Mouse (Mus musculus): ENCODE data around the gene Npr2.

Gene Npr2

GRCm38 (mm10) chr4:43672070-43672469 lies 40.3 kb downstream of the Npr2 start:
- peak; percentile 57 for DNase-seq (ENCODE audit: low read depth)

- DNase-seq (ENCODE audit: low read depth), result no peak
Measured at GRCm38 (mm10) chr4:43673703-43674102, 42.0 kb downstream of the Npr2 start.

- DNase-seq (ENCODE audit: low read depth), result no peak
Measured at GRCm38 (mm10) chr4:43674974-43675373, 43.2 kb downstream of the Npr2 start.

GRCm38 (mm10) chr4:43675608-43676007 lies 43.9 kb downstream of the Npr2 start:
- no peak for DNase-seq (ENCODE audit: low read depth)

GRCm38 (mm10) chr4:43678541-43678940 lies 46.8 kb downstream of the Npr2 start:
- no peak for DNase-seq (ENCODE audit: low read depth)

GRCm38 (mm10) chr4:43679416-43680043 lies 47.8 kb downstream of the Npr2 start:
- DNase-seq (ENCODE audit: low read depth), result no peak

GRCm38 (mm10) chr4:43690021-43690420 lies 58.3 kb downstream of the Npr2 start:
- DNase-seq (ENCODE audit: low read depth), result no peak

- no peak for DNase-seq (ENCODE audit: low read depth)
Measured at GRCm38 (mm10) chr4:43691026-43691425, 59.3 kb downstream of the Npr2 start.

GRCm38 (mm10) chr4:43693806-43694241 lies 62.1 kb downstream of the Npr2 start:
- no peak for DNase-seq (ENCODE audit: low read depth)

- no peak for DNase-seq (ENCODE audit: low read depth)
Measured at GRCm38 (mm10) chr4:43694439-43695248, 62.9 kb downstream of the Npr2 start.

GRCm38 (mm10) chr4:43695249-43695671 lies 63.5 kb downstream of the Npr2 start:
- DNase-seq (ENCODE audit: low read depth), result no peak

- DNase-seq (ENCODE audit: low read depth), result no peak
Measured at GRCm38 (mm10) chr4:43696561-43696960, 64.8 kb downstream of the Npr2 start.

GRCm38 (mm10) chr4:43700707-43701106 lies 69.0 kb downstream of the Npr2 start, which contains the start of gene Olfr70:
Olfr70 (minus strand) TSS chr4:43700807.
- no peak for DNase-seq (ENCODE audit: low read depth)

Measured in fibroblast of lung, adult 2 months (primary cell).